Mouse (Mus musculus) lung, postnatal 0 days (tissue): Measurements from ENCODE around the gene Mog. TPM values are rescaled to one million over a fixed set of nuclear protein-coding genes. Genes with fewer than 3 reads are reported as not detected.

Experiments used
- ATAC-seq: fragments of 200-750 bp; cut with Nextera tagmentation; 2 replicates; pipeline ENCODE4 v1.8.0; 2017; ENCODE audit warnings: moderate library complexity
- DNase-seq: peaks from one replicate; pipeline ENCODE4 v3.0.0-alpha.2; 2016; ENCODE audit warnings: low spot score
- H3K27ac ChIP-seq: fragments of 300-500 bp; sonication (generic); 2 replicates; pipeline ENCODE4 v1.5.1; 2014; ENCODE audit warnings: antibody characterized with exemption, mild to moderate bottlenecking, low read length, mixed read lengths
- H3K27me3 ChIP-seq: fragments of 300-500 bp; sonication (generic); replicated peaks from 2 replicates; pipeline ENCODE4 v1.6.1; 2014; ENCODE audit warnings: low read length, mixed read lengths; ENCODE audit not compliant: insufficient read depth
- H3K36me3 ChIP-seq: fragments of 300-500 bp; sonication (generic); 2 replicates; pipeline ENCODE4 v1.6.1; 2014; ENCODE audit warnings: low read length, mixed read lengths; ENCODE audit not compliant: insufficient read depth
- H3K4me1 ChIP-seq: fragments of 300-500 bp; sonication (generic); 2 replicates; pipeline ENCODE4 v1.6.1; 2014; ENCODE audit warnings: antibody characterized with exemption, low read depth, low read length, mixed read lengths; ENCODE audit not compliant: insufficient read depth
- H3K4me2 ChIP-seq: fragments of 300-500 bp; sonication (generic); replicated peaks from 2 replicates; pipeline ENCODE4 v1.6.1; 2014; ENCODE audit warnings: low read depth, mild to moderate bottlenecking, low read length, moderate library complexity, mixed read lengths
- H3K4me3 ChIP-seq: fragments of 300-500 bp; sonication (generic); 2 replicates; pipeline ENCODE4 v1.5.1; 2014; ENCODE audit warnings: low read depth, low read length
- H3K9ac ChIP-seq: fragments of 300-500 bp; sonication (generic); replicated peaks from 2 replicates; pipeline ENCODE4 v1.6.1; 2014; ENCODE audit warnings: low read depth, mild to moderate bottlenecking
- H3K9me3 ChIP-seq: fragments of 300-500 bp; sonication (generic); 2 replicates; pipeline ENCODE4 v1.6.1; 2016; ENCODE audit warnings: low read length, mixed read lengths
- CTCF ChIP-seq: IDR thresholded peaks from 2 replicates; pipeline ENCODE4 v1.5.1; 2016; ENCODE audit warnings: antibody characterized with exemption, mild to moderate bottlenecking
- EP300 ChIP-seq: IDR thresholded peaks from 2 replicates; pipeline ENCODE4 v1.6.1; 2016; ENCODE audit warnings: antibody characterized with exemption, mild to moderate bottlenecking, control low read depth
- WGBS: fragments of 180-500 bp; shearing (Covaris S2); extraction: QIAGEN DNeasy Blood & Tissue Kit; methylation state at CpG from one replicate; pipeline ENCODE4 v1.1.7; 2014; 5-methylcytosine and 5-hydroxymethylcytosine counted together
- polyA plus RNA-seq: library from polyadenylated mRNA; unstranded; fragments of >200 nt; fragmentation: Nextera tagmentation; extraction: Ambion mirVana; gene quantifications from 2 replicates; pipeline ENCODE4 v1.2.1, GENCODE M21; 2015

Gene Mog
- polyA plus RNA-seq, 1 experiment from 2014 or later: 0.07 TPM

DNA sequence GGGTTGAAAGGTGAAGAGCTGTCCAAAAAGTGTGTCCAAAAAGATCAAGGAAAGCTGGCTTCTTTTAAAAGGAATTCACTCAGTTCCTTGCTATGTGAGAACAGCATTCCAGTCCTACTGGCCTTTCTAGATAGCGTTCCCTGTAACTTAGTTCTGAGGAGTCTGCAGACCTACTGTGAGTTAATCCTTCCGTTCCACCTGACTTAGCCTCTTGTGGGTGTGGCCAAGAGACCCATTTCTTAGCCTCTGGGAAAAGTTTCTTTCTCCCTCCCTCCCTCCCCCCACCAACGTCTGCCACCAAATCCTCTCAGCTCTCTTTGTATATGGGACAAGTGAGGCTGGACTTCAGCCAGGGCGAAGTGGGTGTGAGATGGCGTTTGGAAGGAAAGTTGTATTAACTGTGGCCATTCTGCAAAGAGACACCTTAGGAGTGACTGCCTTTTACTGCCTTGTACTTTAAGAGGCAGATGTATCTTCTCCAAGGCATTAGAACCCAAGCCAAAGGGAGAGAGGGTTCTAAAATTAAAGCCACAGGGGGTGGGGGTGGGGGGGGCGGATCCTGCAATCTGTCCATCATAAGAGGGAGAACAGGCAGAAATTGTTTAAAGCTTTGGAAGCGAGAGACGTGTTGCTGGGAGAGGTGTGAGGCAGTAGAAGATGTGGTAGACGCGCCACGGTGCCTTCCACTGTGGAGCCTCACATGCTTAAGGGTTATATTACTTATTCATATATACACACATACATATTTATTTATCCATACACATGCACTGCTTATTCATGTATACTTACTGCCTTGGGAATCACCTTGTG lies 40.7 kb upstream of the Mog start:
- DNase-seq: no peak
- Histone ChIP-seq H3K27ac (no peak overlapping the region), H3K9ac (no peak overlapping the region), H3K27me3 (no peaks in the 10 kb centered on the region), H3K4me2 (no peak overlapping the region), H3K9me3 (no peaks in the 10 kb centered on the region), H3K36me3 (peaks cover 26% of the 10 kb centered on the region; the same call in 1 of the 2 replicates), H3K4me3 (no peak overlapping the region), H3K4me1 (no peaks in the 10 kb centered on the region)
- no peak for TF ChIP-seq CTCF
- no peak for TF ChIP-seq EP300
- no peak for ATAC-seq
- WGBS: 68% methylated on average over 11 of the region's 11 CpGs

DNA sequence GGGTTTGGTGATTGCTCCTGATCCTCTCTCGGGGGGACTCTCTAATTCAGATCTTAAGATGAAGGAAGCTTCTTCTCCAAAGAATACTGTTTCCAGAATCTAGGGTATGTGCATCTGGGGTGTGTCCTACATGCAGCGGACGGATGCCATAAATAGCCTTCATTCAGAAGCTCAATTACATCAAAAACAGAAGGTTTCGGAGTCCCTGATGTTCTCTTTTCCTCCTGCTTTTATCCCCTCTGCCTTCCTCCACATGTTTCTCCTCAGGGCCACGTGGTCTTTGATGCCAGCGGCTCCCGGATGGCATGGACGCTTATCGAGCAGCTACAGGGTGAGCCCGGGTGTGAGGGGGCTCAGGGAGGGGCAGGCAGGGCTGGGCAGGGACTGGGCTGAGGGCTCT lies 39.9 kb upstream of the Mog start:
- 79% methylated on average over 10 of the region's 10 CpGs for WGBS

DNA sequence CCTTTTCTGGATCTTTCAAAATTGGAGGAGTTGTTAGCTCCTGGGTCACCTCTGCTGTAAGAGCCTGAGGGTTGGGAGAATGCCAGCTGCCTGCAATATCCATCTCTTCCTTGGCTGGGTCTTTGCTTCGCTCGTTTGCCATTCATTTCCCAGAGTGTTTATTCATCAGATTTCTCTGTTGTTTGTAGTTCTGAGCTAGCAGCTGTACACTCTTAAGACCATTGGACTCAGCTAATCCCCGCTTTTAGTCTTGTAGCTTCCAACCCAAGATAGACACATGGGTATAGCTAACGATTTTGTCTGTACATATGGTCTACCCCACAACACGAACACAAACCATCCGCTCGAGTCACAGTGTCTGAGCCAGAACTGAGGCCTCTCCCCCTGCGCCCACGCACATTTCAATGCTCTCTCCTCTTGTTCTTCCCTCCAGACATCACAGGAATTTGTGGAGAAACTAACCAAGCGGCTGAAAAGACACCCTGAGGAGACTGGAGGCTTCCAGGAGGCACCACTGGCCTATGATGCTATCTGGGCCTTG lies 39.0 kb upstream of the Mog start:
- WGBS: 90% methylated on average over 10 of the region's 10 CpGs
- H3K36me3 ChIP-seq: peaks cover 26% of the 10 kb centered on the region; the same call in 1 of the 2 replicates
- no peak for DNase-seq
- H3K27ac ChIP-seq: no peak overlapping the region
- H3K9ac ChIP-seq: no peak overlapping the region
- TF ChIP-seq CTCF: no peak
- no peak for TF ChIP-seq EP300
- no peak overlapping the region for H3K4me3 ChIP-seq
- no peaks in the 10 kb centered on the region for H3K27me3 ChIP-seq
- no peaks in the 10 kb centered on the region for H3K4me1 ChIP-seq
- no peak overlapping the region for H3K4me2 ChIP-seq
- ATAC-seq: no peak
- no peaks in the 10 kb centered on the region for H3K9me3 ChIP-seq

More for the DNA sequence above, 39.9 kb upstream of the Mog start:
- ATAC-seq (no peak), DNase-seq (no peak)
- Histone ChIP-seq H3K27ac (no peak overlapping the region), H3K4me3 (no peak overlapping the region), H3K36me3 (peaks cover 22% of the 10 kb centered on the region; the same call in 1 of the 2 replicates), H3K27me3 (no peaks in the 10 kb centered on the region), H3K9ac (no peak overlapping the region), H3K4me1 (no peaks in the 10 kb centered on the region), H3K9me3 (no peaks in the 10 kb centered on the region), H3K4me2 (no peak overlapping the region)
- no peak for TF ChIP-seq CTCF
- TF ChIP-seq EP300: no peak

DNA sequence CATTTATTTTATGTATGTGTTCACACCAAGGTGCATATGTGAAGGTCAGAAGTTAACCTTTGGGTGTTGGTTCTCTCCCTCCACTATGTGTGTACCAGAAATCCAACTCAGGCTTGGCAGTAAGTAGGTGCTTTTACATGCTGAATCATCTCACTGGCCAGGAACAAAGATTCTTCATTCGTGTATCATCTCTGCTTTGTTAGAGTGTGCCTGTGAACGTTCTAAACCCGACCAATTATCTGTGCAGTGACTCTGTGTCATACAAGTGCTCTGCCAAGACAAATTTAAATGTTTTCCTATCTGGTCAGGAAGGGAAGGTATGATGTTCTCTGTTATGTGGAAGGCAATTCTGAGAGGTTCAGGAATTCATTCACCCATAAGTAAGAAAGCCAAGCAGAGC lies 38.2 kb upstream of the Mog start:
- no peak overlapping the region for H3K9ac ChIP-seq
- H3K36me3 ChIP-seq: peaks cover 33% of the 10 kb centered on the region; the same call in 1 of the 2 replicates
- no peak overlapping the region for H3K4me3 ChIP-seq
- H3K27ac ChIP-seq: no peak overlapping the region
- no peak for DNase-seq
- H3K9me3 ChIP-seq: no peaks in the 10 kb centered on the region
- H3K27me3 ChIP-seq: no peaks in the 10 kb centered on the region
- no peak overlapping the region for H3K4me2 ChIP-seq
- ATAC-seq: no peak
- no peaks in the 10 kb centered on the region for H3K4me1 ChIP-seq
- TF ChIP-seq EP300 (no peak), CTCF (no peak)
- WGBS: 86% methylated on average over 3 of the region's 3 CpGs

DNA sequence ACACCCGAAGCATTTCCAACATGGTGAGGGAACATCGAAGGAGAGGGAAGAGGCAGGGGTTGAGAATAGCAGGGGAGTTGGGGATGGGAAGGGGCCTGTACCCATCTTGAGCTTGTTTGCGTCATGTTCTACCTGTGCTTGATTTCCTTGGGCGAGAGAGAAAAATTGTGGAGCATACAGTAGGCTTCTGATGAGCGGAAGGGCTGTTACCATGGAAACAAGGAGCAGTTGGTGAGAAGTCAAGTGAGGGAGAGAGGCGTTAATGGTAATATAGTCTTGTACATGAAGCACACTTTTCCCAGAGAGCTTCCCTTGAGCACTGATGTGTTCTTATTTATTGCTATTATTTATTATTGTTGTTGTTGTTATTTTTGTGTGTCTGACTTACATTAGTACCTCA lies 33.8 kb upstream of the Mog start:
- 71% methylated on average over 6 of the region's 6 CpGs for WGBS
- Histone ChIP-seq H3K27ac (no peak overlapping the region), H3K4me3 (no peak overlapping the region), H3K9ac (no peak overlapping the region), H3K4me2 (no peak overlapping the region), H3K4me1 (no peaks in the 10 kb centered on the region), H3K36me3 (peaks cover 34% of the 10 kb centered on the region; the same call in 1 of the 2 replicates), H3K27me3 (no peaks in the 10 kb centered on the region), H3K9me3 (no peaks in the 10 kb centered on the region)
- TF ChIP-seq CTCF: no peak
- no peak for TF ChIP-seq EP300
- ATAC-seq (no peak), DNase-seq (no peak)

DNA sequence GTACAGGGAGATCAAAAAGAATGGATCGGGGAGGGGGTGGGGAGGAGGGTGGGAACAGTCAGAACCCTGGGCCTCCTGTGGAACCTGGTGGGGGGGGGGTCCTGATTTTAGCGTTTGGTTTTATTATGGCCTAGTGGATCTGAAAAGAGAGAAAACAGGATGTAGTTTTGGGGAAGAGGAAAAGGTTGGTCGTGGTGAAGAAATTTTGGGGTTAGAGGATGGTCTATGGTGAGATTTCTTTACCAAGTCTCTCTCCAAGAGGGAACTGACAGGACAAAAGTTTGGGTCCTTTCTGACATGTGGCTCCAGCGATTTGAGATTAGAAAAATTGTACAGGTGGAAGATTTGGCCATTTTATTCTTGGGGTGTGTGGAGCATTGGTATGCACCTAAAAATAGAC lies 28.5 kb upstream of the Mog start:
- H3K27me3 ChIP-seq: no peaks in the 10 kb centered on the region
- DNase-seq: no peak
- TF ChIP-seq CTCF (no peak), EP300 (no peak)
- no peak overlapping the region for H3K4me2 ChIP-seq
- no peak overlapping the region for H3K9ac ChIP-seq
- H3K9me3 ChIP-seq: no peaks in the 10 kb centered on the region
- H3K36me3 ChIP-seq: peaks cover 22% of the 10 kb centered on the region; the same call in 1 of the 2 replicates
- no peak overlapping the region for H3K27ac ChIP-seq
- ATAC-seq: no peak
- WGBS: 62% methylated on average over 4 of the region's 4 CpGs
- H3K4me3 ChIP-seq: no peak overlapping the region
- peaks cover 8% of the 10 kb centered on the region for H3K4me1 ChIP-seq
